Mouse (Mus musculus): ENCODE data around the gene Fdx1l.

The Fdx1l gene

DNA sequence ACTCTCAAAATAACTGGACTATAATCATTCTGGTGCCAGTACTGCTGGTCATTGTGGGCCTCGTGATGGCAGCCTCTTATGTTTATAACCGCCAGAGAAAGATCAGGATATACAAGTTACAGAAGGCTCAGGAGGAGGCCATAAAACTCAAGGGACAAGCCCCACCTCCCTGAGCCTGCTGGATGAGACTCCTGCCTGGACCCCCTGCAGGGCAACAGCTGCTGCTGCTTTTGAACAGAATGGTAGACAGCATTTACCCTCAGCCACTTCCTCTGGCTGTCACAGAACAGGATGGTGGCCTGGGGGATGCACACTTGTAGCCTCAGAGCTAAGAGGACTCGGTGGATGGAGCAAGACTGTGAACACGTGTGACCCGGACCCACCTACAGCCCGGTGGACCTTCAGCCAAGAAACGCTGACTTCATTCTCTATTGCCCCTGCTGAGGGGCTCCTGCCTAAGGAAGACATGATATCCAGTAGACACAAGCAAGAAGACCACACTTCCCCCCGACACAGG is 45.6 kb downstream of the Fdx1l start:
- no peak for DNase-seq

GRCm38 (mm10) chr9:21026849-21027248 is 46.6 kb downstream of the Fdx1l start:
- no peak for DNase-seq

GRCm38 (mm10) chr9:21025258-21025810 is 48.1 kb downstream of the Fdx1l start:
- DNase-seq, result no peak

GRCm38 (mm10) chr9:21022726-21023125 is 50.7 kb downstream of the Fdx1l start:
- no peak for DNase-seq

DNA sequence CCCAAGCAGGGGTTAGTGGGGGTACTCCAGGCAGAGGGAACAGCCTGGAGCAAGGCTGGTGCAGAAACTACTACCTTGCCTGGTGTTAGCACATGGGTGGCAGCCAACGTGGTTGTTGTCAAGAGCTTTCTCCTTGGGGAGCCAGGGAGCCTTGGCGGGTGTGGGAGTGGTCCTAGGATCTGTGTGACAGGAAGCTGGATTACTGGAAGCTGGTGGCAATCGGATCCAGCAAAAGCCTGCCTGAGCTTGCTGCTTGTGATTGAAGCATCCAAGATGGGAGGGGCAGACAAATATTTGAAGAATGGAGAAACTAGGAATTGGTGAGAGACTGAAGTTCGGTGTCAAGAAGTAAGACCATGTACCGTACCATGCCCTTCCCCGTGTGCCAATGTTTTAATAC is 51.1 kb downstream of the Fdx1l start:
- DNase-seq, result no peak

- no peak for DNase-seq
Observed at GRCm38 (mm10) chr9:21021363-21021762, 52.1 kb downstream of the Fdx1l start.

DNA sequence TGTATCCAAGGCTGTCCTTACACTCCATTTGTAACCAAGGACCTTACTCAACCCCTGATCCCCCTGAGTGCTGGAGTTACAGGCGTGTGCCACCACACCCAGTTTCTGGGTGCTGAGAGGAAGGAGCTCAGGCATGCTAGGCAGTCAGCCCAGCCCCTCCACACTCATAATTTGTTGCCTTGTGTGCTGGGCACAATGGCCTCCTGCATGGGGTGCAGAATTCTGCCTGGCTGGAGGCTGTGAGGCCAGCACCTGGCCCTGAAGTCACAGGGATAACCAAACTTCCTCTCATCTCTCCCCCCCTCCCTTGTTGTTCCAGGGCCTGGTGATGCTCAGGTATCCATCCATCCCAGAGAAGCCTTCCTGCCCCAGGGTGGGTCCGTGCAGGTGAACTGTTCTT is 54.8 kb downstream of the Fdx1l start:
- no peak for DNase-seq

Data from kidney, postnatal 4 days (tissue).